Mouse (Mus musculus) midbrain, embryonic 15.5 days (tissue): ENCODE measurements at regions not wholly inside any gene's neighbourhood (a gene's known extent, or its start where the extent isn't known, plus 50 kb on each side); places are given as distances from the start of the nearest gene placed in this dataset.

Experiments
- ATAC-seq: fragments of 200-750 bp; cut with Nextera tagmentation; replicated peaks from 2 replicates; pipeline ENCODE4 v1.8.0; 2017; ENCODE audit warnings: moderate TSS enrichment
- H3K27ac ChIP-seq: fragments of 300-500 bp; sonication (generic); 2 replicates; pipeline ENCODE4 v1.5.1; 2015; ENCODE audit warnings: mild to moderate bottlenecking, inconsistent platforms
- H3K27me3 ChIP-seq: fragments of 300-500 bp; sonication (generic); replicated peaks from 2 replicates; pipeline ENCODE4 v1.6.1; 2015; ENCODE audit warnings: inconsistent platforms
- H3K36me3 ChIP-seq: fragments of 300-500 bp; sonication (generic); replicated peaks from 2 replicates; pipeline ENCODE4 v1.6.1; 2015; ENCODE audit warnings: inconsistent platforms
- H3K4me1 ChIP-seq: fragments of 300-500 bp; sonication (generic); 2 replicates; pipeline ENCODE4 v1.6.1; 2015; ENCODE audit warnings: inconsistent platforms
- H3K4me2 ChIP-seq: fragments of 300-500 bp; sonication (generic); 2 replicates; pipeline ENCODE4 v1.6.1; 2015; ENCODE audit warnings: inconsistent platforms, mild to moderate bottlenecking, moderate library complexity
- H3K4me3 ChIP-seq: fragments of 300-500 bp; sonication (generic); 2 replicates; pipeline ENCODE4 v1.5.1; 2015; ENCODE audit warnings: mild to moderate bottlenecking, inconsistent platforms
- H3K9ac ChIP-seq: fragments of 300-500 bp; sonication (generic); 2 replicates; pipeline ENCODE4 v1.6.1; 2015; ENCODE audit warnings: mild to moderate bottlenecking, inconsistent platforms
- H3K9me3 ChIP-seq: fragments of 300-500 bp; sonication (generic); 2 replicates; pipeline ENCODE4 v1.6.1; 2016; ENCODE audit warnings: inconsistent platforms
- WGBS: fragments of 180-500 bp; shearing (Covaris S2); methylation state at CpG from one replicate; pipeline ENCODE4 v1.1.7; 2015; ENCODE audit warnings: mixed read lengths; 5-methylcytosine and 5-hydroxymethylcytosine counted together

DNA sequence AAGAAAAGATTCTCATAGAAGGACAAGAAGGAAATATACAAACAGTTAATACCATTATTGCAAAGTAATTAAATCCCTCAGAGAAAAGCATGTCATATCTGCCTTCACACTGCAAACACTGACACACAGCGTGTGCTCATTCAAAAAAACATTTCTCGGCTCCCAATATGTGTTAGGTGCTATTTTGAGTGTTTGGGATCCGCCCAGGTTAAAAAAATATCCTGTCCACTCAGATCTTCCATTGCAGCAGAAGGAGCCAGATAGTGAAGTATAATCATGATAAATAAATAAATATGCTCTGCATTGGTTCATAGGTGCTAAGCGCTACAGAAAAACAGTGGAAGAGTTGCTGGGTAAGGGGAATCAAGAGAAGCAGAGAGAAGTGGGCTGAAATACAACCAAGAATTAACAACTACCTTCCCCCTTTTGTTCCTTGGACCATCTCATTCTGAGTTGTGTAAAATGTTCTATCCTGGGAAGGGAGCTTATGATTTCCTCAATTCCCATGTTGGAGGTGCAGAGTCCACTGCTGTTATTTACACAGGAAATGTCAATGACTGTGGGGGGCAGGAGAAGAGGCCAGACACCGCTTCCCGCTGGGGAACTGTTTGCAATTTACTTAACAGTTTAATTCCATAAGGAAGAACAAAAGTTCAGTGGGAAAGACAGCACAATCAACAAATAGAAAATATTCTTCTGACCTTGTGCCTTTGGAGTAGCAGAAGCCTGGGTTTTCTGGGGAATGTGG lies 139.9 kb downstream of the Tle1 start:
- Histone ChIP-seq H3K36me3 (no peaks in the 10 kb centered on the region), H3K9ac (no peak overlapping the region), H3K4me1 (no peaks in the 10 kb centered on the region), H3K27ac (no peak overlapping the region), H3K4me2 (no peak overlapping the region), H3K4me3 (no peak overlapping the region), H3K27me3 (peaks cover 3% of the 10 kb centered on the region; the same call in 1 of the 2 replicates), H3K9me3 (no peaks in the 10 kb centered on the region)
- WGBS, result 72% methylated on average over 6 of the region's 6 CpGs
- no peak for ATAC-seq

- peak; percentile 63 for ATAC-seq
Observed at GRCm38 (mm10) chr4:72049638-72050454, 150.9 kb downstream of the Tle1 start.

DNA sequence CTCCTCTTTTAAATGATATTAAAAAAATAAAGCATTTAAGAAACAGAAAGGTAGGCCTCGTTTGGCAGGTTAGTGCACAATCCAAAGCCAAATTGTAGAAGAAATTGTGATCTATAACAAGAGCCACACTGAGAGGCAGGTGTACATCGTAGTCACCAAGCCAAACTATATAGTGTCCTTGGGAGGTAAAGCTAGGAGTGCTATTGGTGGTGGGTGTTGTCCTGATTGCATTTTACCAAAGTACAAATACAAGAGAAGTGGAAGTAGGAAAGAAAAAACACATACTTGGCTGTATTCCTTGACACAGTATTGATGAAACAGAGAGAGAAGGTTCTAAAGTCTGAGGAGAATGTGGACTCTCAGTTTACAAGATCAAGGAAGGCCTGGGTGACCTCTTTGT lies 178.6 kb downstream of the Tle1 start:
- no peak for ATAC-seq
- no peak overlapping the region for H3K4me2 ChIP-seq
- 88% methylated on average over 2 of the region's 2 CpGs for WGBS
- no peaks in the 10 kb centered on the region for H3K9me3 ChIP-seq
- H3K27ac ChIP-seq, result no peak overlapping the region
- no peaks in the 10 kb centered on the region for H3K4me1 ChIP-seq
- H3K27me3 ChIP-seq, result no peaks in the 10 kb centered on the region
- no peaks in the 10 kb centered on the region for H3K36me3 ChIP-seq
- H3K9ac ChIP-seq, result no peak overlapping the region
- H3K4me3 ChIP-seq, result no peak overlapping the region

More at GRCm38 (mm10) chr4:72049638-72050454, 150.9 kb downstream of the Tle1 start:
- Histone ChIP-seq H3K4me2 (no peak overlapping the region), H3K9ac (no peak overlapping the region), H3K27me3 (peaks cover 20% of the 10 kb centered on the region), H3K4me1 (0 out of 2 replicates have a peak, but pooled peaks cover 5% of the 10 kb centered on the region), H3K27ac (no peak overlapping the region), H3K4me3 (no peak overlapping the region), H3K36me3 (no peaks in the 10 kb centered on the region), H3K9me3 (no peaks in the 10 kb centered on the region)
- 5% methylated on average over 6 of the region's 6 CpGs for WGBS

- 91% methylated on average over 2 of the region's 2 CpGs for WGBS
- H3K4me1 ChIP-seq, result no peaks in the 10 kb centered on the region
- H3K36me3 ChIP-seq, result no peaks in the 10 kb centered on the region
- no peak for ATAC-seq
- no peak overlapping the region for H3K4me2 ChIP-seq
- no peak overlapping the region for H3K4me3 ChIP-seq
- no peaks in the 10 kb centered on the region for H3K9me3 ChIP-seq
- H3K27me3 ChIP-seq, result no peaks in the 10 kb centered on the region
- no peak overlapping the region for H3K9ac ChIP-seq
- H3K27ac ChIP-seq, result no peak overlapping the region
Observed at GRCm38 (mm10) chr4:72014221-72014850, 186.4 kb downstream of the Tle1 start.

- 85% methylated on average over 3 of the region's 3 CpGs for WGBS
- H3K4me2 ChIP-seq, result no peak overlapping the region
- H3K9me3 ChIP-seq, result no peaks in the 10 kb centered on the region
- no peaks in the 10 kb centered on the region for H3K36me3 ChIP-seq
- H3K27ac ChIP-seq, result no peak overlapping the region
- H3K27me3 ChIP-seq, result no peaks in the 10 kb centered on the region
- no peak overlapping the region for H3K4me3 ChIP-seq
- H3K4me1 ChIP-seq, result no peaks in the 10 kb centered on the region
- no peak for ATAC-seq
- H3K9ac ChIP-seq, result no peak overlapping the region
Observed at GRCm38 (mm10) chr4:72013583-72013982, 187.1 kb downstream of the Tle1 start.

DNA sequence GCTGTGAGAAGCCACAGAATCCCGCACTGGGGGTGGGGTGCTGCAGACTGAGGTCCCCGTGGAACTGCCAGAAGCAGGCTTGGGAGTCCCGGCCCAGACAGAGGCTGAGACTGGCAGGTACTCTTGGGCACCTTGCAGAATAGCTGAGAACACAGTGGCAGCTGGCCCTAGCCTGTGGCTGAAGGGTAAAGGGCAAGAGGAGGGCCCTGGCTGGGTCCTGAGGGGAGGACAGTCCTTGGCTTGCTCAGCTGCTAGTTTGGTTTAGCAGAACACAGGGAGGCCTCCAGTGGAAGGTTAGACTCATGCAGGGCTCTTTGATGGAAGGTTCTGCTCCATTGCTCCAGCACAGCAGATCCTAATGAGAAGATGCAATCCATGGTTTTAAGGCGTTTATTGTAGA lies 190.4 kb downstream of the Tle1 start:
- Histone ChIP-seq H3K4me2 (no peak overlapping the region), H3K4me3 (no peak overlapping the region), H3K27me3 (no peaks in the 10 kb centered on the region), H3K27ac (no peak overlapping the region), H3K4me1 (no peaks in the 10 kb centered on the region), H3K36me3 (no peaks in the 10 kb centered on the region), H3K9ac (no peak overlapping the region), H3K9me3 (no peaks in the 10 kb centered on the region)
- WGBS, result 81% methylated on average over 4 of the region's 4 CpGs
- ATAC-seq, result no peak

DNA sequence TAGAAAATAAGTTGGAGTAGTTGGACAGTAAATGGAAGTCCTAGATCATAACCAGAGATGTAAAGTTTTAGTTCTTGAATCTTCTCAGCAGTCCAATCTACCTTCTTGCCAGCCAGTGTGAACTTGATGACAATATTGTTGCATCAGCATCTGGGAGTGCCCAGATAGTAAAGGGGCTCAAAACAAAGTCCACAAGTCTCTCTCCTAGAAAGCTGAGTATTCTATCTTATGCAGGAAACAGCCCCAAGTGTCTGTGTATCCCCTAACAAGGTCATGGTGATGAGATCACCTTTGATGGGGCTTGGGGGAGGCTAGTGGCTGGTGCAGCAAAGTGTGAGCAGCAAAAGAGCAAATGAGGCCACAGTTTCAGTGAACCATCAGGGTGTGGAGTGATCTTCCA lies 194.8 kb downstream of the Tle1 start:
- Histone ChIP-seq H3K36me3 (no peaks in the 10 kb centered on the region), H3K4me1 (no peaks in the 10 kb centered on the region), H3K9ac (no peak overlapping the region), H3K9me3 (no peaks in the 10 kb centered on the region), H3K4me2 (no peak overlapping the region), H3K27me3 (no peaks in the 10 kb centered on the region), H3K4me3 (no peak overlapping the region), H3K27ac (no peak overlapping the region)
- ATAC-seq, result no peak

DNA sequence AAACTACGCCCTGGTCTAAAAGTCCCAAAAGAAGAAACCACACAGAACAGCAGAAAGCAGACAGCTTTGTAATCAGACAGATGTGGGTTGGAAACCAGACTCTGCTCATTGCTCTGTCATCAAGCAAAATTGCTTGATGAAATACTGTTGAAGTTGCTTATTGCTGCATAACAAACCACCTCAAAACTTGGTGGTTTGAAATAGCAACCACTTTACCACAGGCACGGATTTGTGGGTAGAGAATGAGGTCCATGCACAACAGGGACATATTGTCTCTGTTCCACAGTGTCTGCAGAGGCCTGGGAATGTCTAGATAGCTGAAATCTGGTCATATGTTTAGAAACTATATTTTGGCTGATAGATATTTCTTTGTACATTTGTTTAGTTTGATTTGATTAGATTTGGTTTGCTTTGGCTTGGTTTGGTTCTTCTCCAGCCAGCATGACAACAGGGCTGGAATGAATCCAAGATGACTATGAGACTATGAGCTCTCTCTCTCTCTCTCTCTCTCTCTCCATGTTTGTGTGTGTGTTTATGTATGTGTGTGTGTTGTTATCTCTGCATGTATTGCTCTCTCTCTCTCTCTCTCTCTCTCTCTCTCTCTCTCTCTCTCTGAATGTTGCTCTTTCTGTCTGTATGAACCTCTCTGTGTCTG lies 199.4 kb downstream of the Tle1 start:
- H3K4me2 ChIP-seq, result no peak overlapping the region
- H3K4me1 ChIP-seq, result no peaks in the 10 kb centered on the region
- no peaks in the 10 kb centered on the region for H3K36me3 ChIP-seq
- WGBS, result 76% methylated on average over 2 of the region's 2 CpGs
- H3K27me3 ChIP-seq, result no peaks in the 10 kb centered on the region
- no peak for ATAC-seq
- no peaks in the 10 kb centered on the region for H3K9me3 ChIP-seq
- H3K27ac ChIP-seq, result no peak overlapping the region
- H3K9ac ChIP-seq, result no peak overlapping the region
- no peak overlapping the region for H3K4me3 ChIP-seq

DNA sequence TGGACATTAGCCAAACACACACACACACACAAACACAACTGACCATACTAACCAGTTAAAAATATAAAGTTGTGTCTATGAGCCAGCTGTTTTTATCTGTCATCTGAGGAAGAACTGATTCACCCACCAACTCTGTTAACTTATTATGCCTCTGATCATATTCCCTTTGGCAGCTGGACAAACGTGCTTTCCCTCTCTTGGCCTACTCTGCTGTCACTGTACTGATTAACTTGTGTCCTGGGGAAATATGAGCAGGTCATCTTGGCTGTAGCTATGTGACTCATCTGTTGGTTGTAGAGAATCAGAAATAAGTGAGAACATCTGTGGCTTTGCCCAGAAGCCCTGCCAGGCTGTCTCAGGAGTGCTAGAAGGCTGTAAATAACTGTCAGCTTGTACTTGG lies 210.9 kb upstream of the Gm11232 start:
- Histone ChIP-seq H3K27me3 (no peaks in the 10 kb centered on the region), H3K4me1 (no peaks in the 10 kb centered on the region), H3K36me3 (no peaks in the 10 kb centered on the region), H3K4me3 (no peak overlapping the region), H3K9ac (no peak overlapping the region), H3K27ac (no peak overlapping the region), H3K9me3 (no peaks in the 10 kb centered on the region), H3K4me2 (no peak overlapping the region)
- no peak for ATAC-seq
- 69% methylated on average over 1 of the region's 1 CpGs for WGBS

- no peaks in the 10 kb centered on the region for H3K4me1 ChIP-seq
- no peak overlapping the region for H3K9ac ChIP-seq
- no peaks in the 10 kb centered on the region for H3K9me3 ChIP-seq
- no peak overlapping the region for H3K4me2 ChIP-seq
- no peak overlapping the region for H3K27ac ChIP-seq
- no peak for ATAC-seq
- whole genome bisulfite sequencing, result 83% methylated on average over 2 of the region's 2 CpGs
- no peak overlapping the region for H3K4me3 ChIP-seq
- no peaks in the 10 kb centered on the region for H3K36me3 ChIP-seq
- H3K27me3 ChIP-seq, result no peaks in the 10 kb centered on the region
Observed at GRCm38 (mm10) chr4:71953441-71953840, 195.7 kb upstream of the Gm11232 start.

- H3K9me3 ChIP-seq, result no peaks in the 10 kb centered on the region
- H3K27me3 ChIP-seq, result no peaks in the 10 kb centered on the region
- no peak overlapping the region for H3K4me3 ChIP-seq
- 24% methylated on average over 2 of the region's 2 CpGs for WGBS
- H3K9ac ChIP-seq, result no peak overlapping the region
- peak; percentile 88 for ATAC-seq
- H3K36me3 ChIP-seq, result no peaks in the 10 kb centered on the region
- H3K27ac ChIP-seq, result no peak overlapping the region
- H3K4me1 ChIP-seq, result no peaks in the 10 kb centered on the region; the same call in 1 of the 2 replicates
- H3K4me2 ChIP-seq, result no peak overlapping the region
Observed at GRCm38 (mm10) chr4:71933240-71933986, 175.6 kb upstream of the Gm11232 start.
